Mouse (Mus musculus): ENCODE results near the gene Tmem129. TPM values are rescaled to one million over a fixed set of nuclear protein-coding genes. Genes with fewer than 3 reads are reported as not detected.

The Tmem129 gene
- polyA plus RNA-seq, 2 experiments, result 17.4 to 19.4 TPM

DNA sequence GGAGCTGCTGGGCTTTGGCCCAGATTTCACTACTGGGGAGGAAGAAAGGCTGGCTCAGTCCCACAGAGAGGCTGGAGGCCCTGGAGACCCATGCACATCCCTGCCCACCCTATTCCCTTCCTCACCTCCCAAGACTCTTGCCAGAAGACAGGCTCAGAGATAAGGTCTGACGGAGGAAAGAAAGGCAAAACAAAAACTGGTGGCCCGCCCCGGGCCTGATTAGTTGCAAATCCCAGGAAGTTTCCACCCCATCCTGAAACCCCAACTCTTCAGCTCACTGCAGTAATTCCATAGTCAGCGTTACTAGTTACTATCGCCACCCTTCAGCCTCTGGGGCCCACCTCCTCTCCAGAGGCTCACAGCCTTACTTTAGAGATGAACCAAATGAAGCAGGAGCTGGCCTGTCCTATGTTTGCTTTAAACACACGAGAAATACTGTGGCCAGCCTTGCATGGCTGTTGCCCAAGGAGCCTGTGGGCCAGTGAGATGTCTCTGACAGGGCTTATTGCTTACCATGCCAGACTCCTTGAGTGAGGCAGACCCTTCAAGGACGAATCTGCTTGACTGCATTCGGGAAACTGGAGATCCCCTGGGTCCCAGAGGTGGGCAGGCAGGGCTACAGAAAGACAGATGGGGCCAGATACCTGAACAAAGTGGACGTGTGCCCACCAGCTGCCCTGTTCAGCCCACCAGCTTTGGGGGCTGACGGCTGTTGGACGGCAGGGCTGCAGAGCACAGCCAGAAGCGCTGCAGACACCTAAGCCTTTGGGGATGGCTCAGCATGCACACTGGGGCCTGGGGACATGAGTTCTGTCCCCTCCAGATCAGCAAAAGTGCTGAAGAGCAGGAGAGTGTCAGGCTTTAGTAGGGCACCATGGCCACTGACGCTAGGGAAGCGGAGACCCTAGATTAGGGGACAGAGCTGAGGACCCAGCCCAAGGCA is 30.3 kb upstream of the Tmem129 start:
- H3K9me3 ChIP-seq (ENCODE audit: control insufficient read depth, low read length), result no peaks in the 10 kb centered on the region
- ATAC-seq (ENCODE audit: insufficient read depth) (no peak), DNase-seq (ENCODE audit: low read depth in 3 of 3, low spot score in 3 of 3) (no peak)
- peaks cover 0 to 19% of the 10 kb centered on the region in 2 experiments; a peak in 1 of 4 replicates for H3K4me1 ChIP-seq (replicated peaks; ENCODE audit: control insufficient read depth in 2 of 2, insufficient read depth in 2 of 2, low read length in 1 of 2)
- peaks cover 3% of the 10 kb centered on the region for H3K27me3 ChIP-seq (ENCODE audit: control insufficient read depth, insufficient read depth, low read length)
- H3K4me2 ChIP-seq (ENCODE audit: low read depth), result no peak overlapping the region
- TF ChIP-seq CTCF (IDR thresholded peaks at IDR 0.05; ENCODE audit: low read depth) (no peak), EP300 (IDR thresholded peaks at IDR 0.05; ENCODE audit: low read depth) (no peak)
- no peak overlapping the region for H3K9ac ChIP-seq (replicated peaks)
- WGBS (ENCODE audit: insufficient replicate concordance), result 56% methylated on average over 14 of the region's 14 CpGs
- H3K36me3 ChIP-seq (replicated peaks; ENCODE audit: control insufficient read depth, insufficient read depth, low read depth), result no peaks in the 10 kb centered on the region
- H3K27ac ChIP-seq, result no peak overlapping the region
- H3K4me3 ChIP-seq (ENCODE audit: insufficient read depth in 1 of 2, low read depth in 2 of 2, low read length in 2 of 2), result no peak overlapping the region

DNA sequence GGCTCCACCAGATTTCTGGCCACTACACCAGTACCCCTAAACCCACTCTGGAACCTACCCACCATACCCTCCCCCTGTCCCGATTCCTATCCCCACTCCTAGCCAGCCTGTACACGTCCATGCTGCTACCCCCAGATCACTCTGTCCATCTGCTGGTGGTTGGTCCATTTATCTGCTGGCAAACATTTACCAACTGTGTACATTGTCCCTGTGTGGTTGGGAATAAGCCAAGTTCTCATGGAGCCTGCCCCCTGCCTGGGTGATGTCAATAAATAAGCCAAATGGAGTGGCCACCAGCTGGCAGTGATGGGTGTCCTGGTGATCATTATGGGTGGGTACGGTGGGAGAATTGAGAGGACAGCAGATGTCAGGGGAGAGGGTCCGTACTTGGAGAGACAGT is 28.9 kb upstream of the Tmem129 start:
- Histone ChIP-seq H3K27me3 (ENCODE audit: control insufficient read depth, insufficient read depth, low read length) (no peaks in the 10 kb centered on the region), H3K9me3 (ENCODE audit: control insufficient read depth, low read length) (no peaks in the 10 kb centered on the region), H3K4me1 (replicated peaks; ENCODE audit: control insufficient read depth in 2 of 2, insufficient read depth in 2 of 2, low read length in 1 of 2) (peaks cover 0 to 21% of the 10 kb centered on the region in 2 experiments; a peak in 2 of 4 replicates), H3K36me3 (replicated peaks; ENCODE audit: control insufficient read depth, insufficient read depth, low read depth) (no peaks in the 10 kb centered on the region), H3K9ac (replicated peaks) (no peak overlapping the region), H3K27ac (no peak overlapping the region), H3K4me3 (ENCODE audit: insufficient read depth in 1 of 2, low read depth in 2 of 2, low read length in 2 of 2) (no peak overlapping the region), H3K4me2 (ENCODE audit: low read depth) (no peak overlapping the region)
- 44% methylated on average over 4 of the region's 4 CpGs for WGBS (ENCODE audit: insufficient replicate concordance)
- ATAC-seq (ENCODE audit: insufficient read depth) (peak; percentile 36; the same call in 1 of the 2 replicates), DNase-seq (ENCODE audit: low read depth in 3 of 3, low spot score in 3 of 3) (peak in 1 of 3 experiments; percentile 22)
- TF ChIP-seq CTCF (IDR thresholded peaks at IDR 0.05; ENCODE audit: low read depth) (no peak), EP300 (IDR thresholded peaks at IDR 0.05; ENCODE audit: low read depth) (no peak)

DNA sequence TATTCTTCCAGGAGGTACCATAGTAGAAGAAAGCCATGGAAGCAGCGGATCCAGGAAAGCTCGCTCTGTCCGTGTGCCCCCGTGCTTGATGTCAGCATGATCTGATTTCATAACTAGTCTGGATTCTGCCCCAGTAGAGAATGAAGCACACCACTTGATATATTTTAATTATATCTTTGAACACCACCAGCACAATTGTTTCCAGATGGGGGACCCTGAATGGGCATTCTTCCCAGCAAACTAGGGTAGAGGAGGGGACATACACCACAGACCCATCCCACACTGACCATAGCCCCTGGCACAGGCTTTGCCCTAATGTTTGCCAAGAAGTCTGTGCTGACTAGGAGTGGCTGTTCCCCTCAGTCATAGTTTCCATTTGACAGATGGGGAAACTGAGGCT is 26.7 kb upstream of the Tmem129 start:
- ATAC-seq (ENCODE audit: insufficient read depth) (no peak), DNase-seq (ENCODE audit: low read depth in 3 of 3, low spot score in 3 of 3) (no peak)
- no peak overlapping the region for H3K4me2 ChIP-seq (ENCODE audit: low read depth)
- H3K9me3 ChIP-seq (ENCODE audit: control insufficient read depth, low read length), result no peaks in the 10 kb centered on the region
- H3K36me3 ChIP-seq (replicated peaks; ENCODE audit: control insufficient read depth, insufficient read depth, low read depth), result no peaks in the 10 kb centered on the region
- no peak overlapping the region for H3K9ac ChIP-seq (replicated peaks)
- 89% methylated on average over 4 of the region's 4 CpGs for WGBS (ENCODE audit: insufficient replicate concordance)
- H3K27ac ChIP-seq, result no peak overlapping the region
- no peak for TF ChIP-seq EP300 (IDR thresholded peaks at IDR 0.05; ENCODE audit: low read depth)
- no peak for TF ChIP-seq CTCF (IDR thresholded peaks at IDR 0.05; ENCODE audit: low read depth)
- no peaks in the 10 kb centered on the region for H3K27me3 ChIP-seq (ENCODE audit: control insufficient read depth, insufficient read depth, low read length)
- no peak overlapping the region for H3K4me3 ChIP-seq (ENCODE audit: insufficient read depth in 1 of 2, low read depth in 2 of 2, low read length in 2 of 2)
- H3K4me1 ChIP-seq (replicated peaks; ENCODE audit: control insufficient read depth in 2 of 2, insufficient read depth in 2 of 2, low read length in 1 of 2), result peaks cover 0 to 32% of the 10 kb centered on the region in 2 experiments; a peak in 2 of 4 replicates

DNA sequence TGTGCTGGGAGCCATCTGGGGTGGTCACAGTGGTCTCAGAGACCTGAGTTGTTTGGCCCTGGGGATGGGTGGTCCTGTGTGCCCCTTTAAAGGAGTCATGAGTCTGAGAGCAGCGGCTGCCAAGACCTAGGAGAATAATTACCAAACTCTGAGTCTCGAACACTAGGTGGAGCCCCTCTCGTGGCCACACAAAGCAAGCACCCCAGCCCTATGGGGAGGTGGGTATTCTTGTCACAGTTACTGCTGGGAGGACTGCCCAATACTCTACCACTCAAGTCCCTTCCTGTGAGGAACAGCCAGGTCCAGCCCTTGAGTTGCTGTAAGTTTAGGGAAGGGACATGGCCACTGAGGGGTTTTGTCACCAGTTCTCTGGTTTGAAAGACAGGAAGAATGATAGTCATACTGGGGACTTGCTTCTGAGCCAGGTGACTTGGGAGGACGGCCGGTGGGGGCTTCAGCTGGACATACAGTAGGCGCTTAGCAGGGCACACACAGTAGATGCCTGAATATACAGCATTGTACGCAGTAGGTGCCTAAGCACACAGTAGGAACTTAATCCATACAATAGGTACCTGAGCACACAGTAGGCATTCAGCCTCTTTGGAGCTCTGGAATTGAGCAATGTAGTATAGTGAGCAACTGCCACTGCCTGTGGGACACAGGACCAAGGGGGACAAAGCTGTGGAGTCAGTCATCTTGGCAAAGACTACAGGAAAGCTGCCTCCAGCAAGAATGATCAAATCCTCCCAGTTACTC is 25.9 kb upstream of the Tmem129 start:
- Histone ChIP-seq H3K36me3 (replicated peaks; ENCODE audit: control insufficient read depth, insufficient read depth, low read depth) (no peaks in the 10 kb centered on the region), H3K4me2 (ENCODE audit: low read depth) (no peak overlapping the region), H3K27ac (no peak overlapping the region), H3K9me3 (ENCODE audit: control insufficient read depth, low read length) (no peaks in the 10 kb centered on the region), H3K9ac (replicated peaks) (no peak overlapping the region), H3K27me3 (ENCODE audit: control insufficient read depth, insufficient read depth, low read length) (no peaks in the 10 kb centered on the region), H3K4me1 (replicated peaks; ENCODE audit: control insufficient read depth in 2 of 2, insufficient read depth in 2 of 2, low read length in 1 of 2) (peaks cover 0 to 32% of the 10 kb centered on the region in 2 experiments; a peak in 2 of 4 replicates), H3K4me3 (ENCODE audit: insufficient read depth in 1 of 2, low read depth in 2 of 2, low read length in 2 of 2) (no peak overlapping the region)
- ATAC-seq (ENCODE audit: insufficient read depth) (no peak), DNase-seq (ENCODE audit: low read depth in 3 of 3, low spot score in 3 of 3) (no peak)
- TF ChIP-seq EP300 (IDR thresholded peaks at IDR 0.05; ENCODE audit: low read depth) (no peak), CTCF (IDR thresholded peaks at IDR 0.05; ENCODE audit: low read depth) (peak; percentile 68)
- WGBS (ENCODE audit: insufficient replicate concordance), result 37% methylated on average over 7 of the region's 7 CpGs

DNA sequence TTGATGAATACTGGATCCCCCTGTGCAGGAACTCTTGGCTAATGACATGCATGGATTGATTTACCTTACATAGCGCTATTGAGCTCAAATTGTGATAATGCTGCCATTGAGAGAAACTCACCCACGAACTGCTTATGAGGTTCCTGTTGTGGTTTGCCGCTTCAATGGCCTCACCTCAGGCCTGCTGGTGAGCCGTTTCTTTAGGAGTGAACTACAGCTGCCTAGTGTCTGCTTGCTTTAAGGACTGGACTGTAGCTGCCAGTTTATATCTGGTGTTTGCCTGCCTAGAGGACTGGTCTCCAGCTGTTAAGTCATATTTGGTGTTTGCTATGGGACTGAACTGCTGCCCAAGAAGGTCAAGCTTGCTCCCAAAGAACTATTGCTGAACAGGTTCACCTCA is 24.7 kb upstream of the Tmem129 start:
- 40% methylated on average over 4 of the region's 4 CpGs for WGBS (ENCODE audit: insufficient replicate concordance)
- H3K36me3 ChIP-seq (replicated peaks; ENCODE audit: control insufficient read depth, insufficient read depth, low read depth), result no peaks in the 10 kb centered on the region
- DNase-seq (ENCODE audit: low read depth in 3 of 3, low spot score in 3 of 3) (no peak), ATAC-seq (ENCODE audit: insufficient read depth) (no peak)
- H3K9me3 ChIP-seq (ENCODE audit: control insufficient read depth, low read length), result no peaks in the 10 kb centered on the region
- no peak for TF ChIP-seq CTCF (IDR thresholded peaks at IDR 0.05; ENCODE audit: low read depth)
- no peak for TF ChIP-seq EP300 (IDR thresholded peaks at IDR 0.05; ENCODE audit: low read depth)
- no peaks in the 10 kb centered on the region for H3K27me3 ChIP-seq (ENCODE audit: control insufficient read depth, insufficient read depth, low read length)
- no peak overlapping the region for H3K4me3 ChIP-seq (ENCODE audit: insufficient read depth in 1 of 2, low read depth in 2 of 2, low read length in 2 of 2)
- no peak overlapping the region for H3K9ac ChIP-seq (replicated peaks)
- H3K4me2 ChIP-seq (ENCODE audit: low read depth), result no peak overlapping the region
- no peak overlapping the region for H3K27ac ChIP-seq
- peaks cover 0 to 28% of the 10 kb centered on the region in 2 experiments; a peak in 2 of 4 replicates for H3K4me1 ChIP-seq (replicated peaks; ENCODE audit: control insufficient read depth in 2 of 2, insufficient read depth in 2 of 2, low read length in 1 of 2)
